Mouse (Mus musculus) midbrain, postnatal 0 days (tissue): ENCODE results near the gene Trmt61a. TPM values are rescaled to one million over a fixed set of nuclear protein-coding genes. Genes with fewer than 3 reads are reported as not detected.

Source experiments
- ATAC-seq: fragments of 200-750 bp; cut with Nextera tagmentation; 2 replicates; pipeline ENCODE4 v1.8.0; 2017; ENCODE audit warnings: moderate number of reproducible peaks, mild to moderate bottlenecking, moderate TSS enrichment, moderate library complexity; ENCODE audit not compliant: low FRiP score
- DNase-seq: peaks from one replicate; pipeline ENCODE4 v3.0.0-alpha.2; 2015; ENCODE audit warnings: low spot score
- H3K27ac ChIP-seq: fragments of 300-500 bp; sonication (generic); 2 replicates; pipeline ENCODE4 v1.5.1; 2014; ENCODE audit warnings: low read depth, mild to moderate bottlenecking, low read length, mixed read lengths
- H3K27me3 ChIP-seq: fragments of 300-500 bp; sonication (generic); 2 replicates; pipeline ENCODE4 v1.6.1; 2014; ENCODE audit warnings: low read length, control low read depth, mixed read lengths; ENCODE audit not compliant: insufficient read depth
- H3K36me3 ChIP-seq: fragments of 300-500 bp; sonication (generic); 2 replicates; pipeline ENCODE4 v1.6.1; 2014; ENCODE audit warnings: low read length, control low read depth, mixed read lengths; ENCODE audit not compliant: insufficient read depth
- H3K4me1 ChIP-seq: fragments of 300-500 bp; sonication (generic); 2 replicates; pipeline ENCODE4 v1.6.1; 2014; ENCODE audit warnings: mild to moderate bottlenecking, control low read depth, antibody characterized with exemption, low read length, mixed read lengths; ENCODE audit not compliant: insufficient read depth
- H3K4me2 ChIP-seq: fragments of 300-500 bp; sonication (generic); 2 replicates; pipeline ENCODE4 v1.6.1; 2014; ENCODE audit warnings: low read depth, mild to moderate bottlenecking, low read length, mixed read lengths; ENCODE audit not compliant: poor library complexity, severe bottlenecking
- H3K4me3 ChIP-seq: fragments of 300-500 bp; sonication (generic); 2 replicates; pipeline ENCODE4 v1.5.1; 2014; ENCODE audit warnings: low read depth, mild to moderate bottlenecking, low read length, moderate library complexity
- H3K9ac ChIP-seq: fragments of 300-500 bp; sonication (generic); replicated peaks from 2 replicates; pipeline ENCODE4 v1.6.1; 2014; ENCODE audit warnings: mild to moderate bottlenecking, low read length, moderate library complexity, mixed read lengths; ENCODE audit not compliant: poor library complexity, severe bottlenecking
- H3K9me3 ChIP-seq: fragments of 300-500 bp; sonication (generic); 2 replicates; pipeline ENCODE4 v1.6.1; 2016; ENCODE audit warnings: low read length, control low read depth
- CTCF ChIP-seq: IDR thresholded peaks from 2 replicates; pipeline ENCODE4 v1.5.1; 2016; ENCODE audit warnings: antibody characterized with exemption, mild to moderate bottlenecking
- WGBS: fragments of 180-500 bp; shearing (Covaris S2); extraction: QIAGEN DNeasy Blood & Tissue Kit; methylation state at CpG from one replicate; pipeline ENCODE4 v1.1.7; 2014; 5-methylcytosine and 5-hydroxymethylcytosine counted together
- polyA plus RNA-seq: library from polyadenylated mRNA; unstranded; fragments of >200 nt; fragmentation: Nextera tagmentation; extraction: Ambion mirVana; gene quantifications from 2 replicates; pipeline ENCODE4 v1.2.1, GENCODE M21; 2015
- total RNA-seq: library from RNA; depleted of rRNA; stranded (reverse); fragments of >200 nt; gene quantifications from 2 replicates; pipeline ENCODE4 v1.2.3, GENCODE M21; 2014

The Trmt61a gene
- total and polyA plus RNA-seq, 2 experiments from 2014 or later: 8.7 to 27.5 TPM

DNA sequence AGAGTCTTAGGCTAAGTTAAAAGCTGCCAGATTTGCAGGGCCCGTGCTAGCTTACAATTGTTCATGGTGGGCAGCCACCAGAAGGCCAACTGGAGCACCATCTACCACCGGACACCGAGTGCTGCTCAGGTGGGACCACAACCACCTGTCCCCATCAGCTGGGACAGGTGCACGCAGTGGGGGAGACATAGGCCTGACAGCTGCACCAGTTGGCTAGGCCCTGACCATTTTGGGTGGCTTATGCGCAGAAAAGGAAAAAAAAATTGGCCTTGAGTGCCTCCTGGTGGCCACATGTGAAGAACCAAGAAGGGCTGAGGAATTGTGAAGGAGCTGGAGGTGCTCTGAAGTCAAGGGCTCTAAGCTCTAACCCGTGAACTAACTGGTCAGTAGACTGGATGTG, 18.3 kb downstream of the Trmt61a start:
- H3K9me3 ChIP-seq: no peaks in the 10 kb centered on the region
- no peak overlapping the region for H3K4me2 ChIP-seq
- peak; percentile 87 for DNase-seq
- no peaks in the 10 kb centered on the region for H3K36me3 ChIP-seq
- peak; percentile 84 for TF ChIP-seq CTCF
- no peak overlapping the region for H3K9ac ChIP-seq
- 20% methylated on average over 6 of the region's 6 CpGs for WGBS
- H3K27me3 ChIP-seq: no peaks in the 10 kb centered on the region
- H3K4me3 ChIP-seq: no peak overlapping the region
- H3K4me1 ChIP-seq: peaks cover 23% of the 10 kb centered on the region
- H3K27ac ChIP-seq: peak overlapping the region; percentile 75; the same call in 1 of the 2 replicates
- no peak for ATAC-seq

DNA sequence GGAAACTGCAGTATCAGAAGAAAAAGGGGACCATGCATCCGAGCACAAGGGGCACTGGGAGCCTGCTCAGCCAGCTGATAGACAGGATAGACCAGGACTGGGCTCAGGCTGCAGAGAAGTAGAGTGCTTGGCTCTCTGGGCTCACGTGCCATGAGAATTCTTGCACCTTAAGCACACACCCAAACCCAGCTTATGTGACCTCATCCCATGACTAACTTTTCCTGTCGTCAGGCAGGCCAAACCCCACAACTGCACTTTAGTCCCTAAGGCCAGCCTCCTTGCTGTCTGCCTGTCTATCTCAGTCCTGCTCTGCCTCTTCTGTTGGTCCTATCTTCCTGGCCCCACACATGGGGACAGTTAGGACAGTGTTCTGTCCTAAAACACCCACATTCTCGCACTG, 19.8 kb downstream of the Trmt61a start:
- Histone ChIP-seq H3K27me3 (no peaks in the 10 kb centered on the region), H3K4me1 (peaks cover 23% of the 10 kb centered on the region), H3K36me3 (no peaks in the 10 kb centered on the region), H3K4me3 (no peak overlapping the region), H3K27ac (no peak overlapping the region), H3K4me2 (no peak overlapping the region), H3K9me3 (no peaks in the 10 kb centered on the region), H3K9ac (no peak overlapping the region)
- no peak for TF ChIP-seq CTCF
- DNase-seq (no peak), ATAC-seq (no peak)
- 65% methylated on average over 4 of the region's 4 CpGs for WGBS

DNA sequence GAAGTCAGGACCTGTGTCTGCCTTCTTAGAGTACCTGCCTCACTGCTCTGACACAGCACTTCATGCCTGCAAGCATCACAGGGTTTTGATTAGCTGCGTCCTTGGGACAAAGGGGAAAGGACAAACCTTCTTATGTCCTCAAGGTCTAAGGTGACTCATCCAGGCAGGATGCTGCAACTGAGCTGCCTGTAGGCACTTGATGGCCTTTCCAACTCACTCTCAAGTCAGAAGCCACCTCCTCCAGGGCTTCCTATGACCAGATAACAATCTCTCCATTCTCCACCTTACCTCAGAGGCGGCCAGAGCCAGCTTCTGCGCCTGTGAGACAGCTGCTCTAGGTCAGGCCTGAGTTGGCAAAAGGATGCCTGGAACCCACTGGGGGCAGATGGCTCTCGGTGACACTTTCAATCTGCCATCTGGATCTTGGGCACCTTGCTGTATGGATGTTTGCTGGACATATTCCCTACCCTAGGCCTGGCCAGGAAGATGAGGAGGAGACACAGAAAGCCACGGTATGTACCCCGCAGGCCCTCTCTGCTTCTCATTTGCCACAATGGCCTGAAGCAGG, 20.5 kb downstream of the Trmt61a start:
- no peak for ATAC-seq

DNA sequence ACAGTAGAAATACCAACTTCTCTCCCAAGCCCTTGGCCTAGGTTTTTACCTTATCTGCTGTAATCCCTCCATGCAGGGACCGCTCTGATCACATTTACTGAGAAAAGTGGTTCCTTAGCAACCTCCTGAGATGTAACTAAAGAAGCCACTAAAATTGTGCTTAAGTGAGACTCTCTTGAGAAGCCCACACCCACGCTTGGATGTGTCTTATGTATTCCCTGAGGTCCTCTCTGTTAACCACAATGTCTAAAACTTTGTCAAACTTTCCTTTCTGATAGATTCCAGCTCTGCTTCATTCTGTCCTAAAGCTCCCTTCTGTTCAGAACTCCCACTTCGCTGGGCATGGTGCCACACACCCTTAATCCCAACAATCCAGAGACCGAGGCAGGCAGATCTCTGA, 21.6 kb downstream of the Trmt61a start:
- ATAC-seq: no peak
- H3K36me3 ChIP-seq: no peaks in the 10 kb centered on the region
- no peak overlapping the region for H3K4me2 ChIP-seq
- no peak for DNase-seq
- 82% methylated on average over 4 of the region's 4 CpGs for WGBS
- H3K27me3 ChIP-seq: no peaks in the 10 kb centered on the region
- no peak overlapping the region for H3K9ac ChIP-seq
- no peaks in the 10 kb centered on the region for H3K9me3 ChIP-seq
- H3K4me1 ChIP-seq: peaks cover 11% of the 10 kb centered on the region
- TF ChIP-seq CTCF: no peak
- no peak overlapping the region for H3K27ac ChIP-seq
- H3K4me3 ChIP-seq: no peak overlapping the region

More for the DNA sequence above, 20.5 kb downstream of the Trmt61a start:
- 0 out of 2 replicates have a peak overlapping the region, but pooled peaks have one; percentile 29 for H3K9ac ChIP-seq
- H3K9me3 ChIP-seq: no peaks in the 10 kb centered on the region
- H3K4me2 ChIP-seq: no peak overlapping the region
- no peak for TF ChIP-seq CTCF
- DNase-seq: peak; percentile 74
- H3K27me3 ChIP-seq: no peaks in the 10 kb centered on the region
- no peaks in the 10 kb centered on the region for H3K36me3 ChIP-seq
- H3K4me3 ChIP-seq: no peak overlapping the region
- 82% methylated on average over 6 of the region's 6 CpGs for WGBS
- H3K4me1 ChIP-seq: peaks cover 22% of the 10 kb centered on the region
- H3K27ac ChIP-seq: no peak overlapping the region

DNA sequence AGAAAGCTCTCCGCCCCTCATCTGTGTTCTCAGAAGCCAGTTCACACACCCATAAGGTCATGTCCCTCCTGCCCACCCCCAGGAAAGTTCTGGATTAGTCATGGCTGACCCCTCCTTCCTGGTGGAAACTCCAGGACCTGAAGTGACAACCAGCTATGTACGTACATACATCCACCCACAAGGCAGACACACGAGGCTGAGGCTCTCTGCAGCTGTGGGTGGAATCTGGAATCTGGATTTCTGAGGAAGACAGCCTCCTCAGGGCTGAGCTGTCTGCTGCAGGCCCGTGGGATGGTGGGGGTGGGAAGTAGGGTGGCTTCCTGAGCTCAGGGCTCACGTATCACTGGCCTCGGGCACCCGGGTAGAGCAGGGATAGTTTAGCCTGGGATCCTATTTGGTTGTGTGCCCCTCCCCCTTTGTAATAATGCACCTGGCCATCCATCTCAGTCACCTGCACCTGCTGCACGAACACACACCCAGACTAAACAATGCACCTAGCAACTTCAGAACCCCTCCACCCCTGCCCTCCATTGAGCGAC, 23.1 kb downstream of the Trmt61a start:
- Histone ChIP-seq H3K4me1 (no peaks in the 10 kb centered on the region), H3K27me3 (no peaks in the 10 kb centered on the region), H3K4me3 (no peak overlapping the region), H3K9ac (no peak overlapping the region), H3K27ac (no peak overlapping the region), H3K9me3 (no peaks in the 10 kb centered on the region), H3K36me3 (no peaks in the 10 kb centered on the region), H3K4me2 (no peak overlapping the region)
- no peak for TF ChIP-seq CTCF
- DNase-seq (no peak), ATAC-seq (no peak)
- WGBS: 74% methylated on average over 9 of the region's 9 CpGs

DNA sequence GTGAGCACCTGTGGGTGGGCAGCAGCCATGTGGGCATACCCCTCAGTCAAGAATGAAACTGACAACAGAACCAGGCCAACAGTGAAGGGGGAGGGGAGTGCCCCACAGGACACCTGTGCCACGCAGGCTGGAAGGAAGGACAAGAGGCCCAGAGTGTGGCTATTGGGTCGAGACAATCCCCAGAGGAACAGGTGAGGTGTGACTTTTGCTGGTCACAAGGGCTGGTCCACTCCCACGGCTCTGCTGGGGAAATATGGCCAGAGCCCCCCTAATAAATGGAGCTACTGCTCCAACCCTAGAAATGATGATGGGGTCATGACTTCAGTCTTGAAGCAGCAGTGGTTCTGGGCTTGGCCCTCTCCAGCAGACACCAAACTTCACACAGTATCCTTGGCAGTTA, 25.4 kb downstream of the Trmt61a start:
- no peak for ATAC-seq
- H3K27ac ChIP-seq: no peak overlapping the region
- peaks cover 9% of the 10 kb centered on the region; the same call in 1 of the 2 replicates for H3K36me3 ChIP-seq
- no peaks in the 10 kb centered on the region for H3K27me3 ChIP-seq
- no peaks in the 10 kb centered on the region for H3K4me1 ChIP-seq
- no peak for TF ChIP-seq CTCF
- no peak overlapping the region for H3K9ac ChIP-seq
- 79% methylated on average over 3 of the region's 3 CpGs for WGBS
- H3K4me2 ChIP-seq: no peak overlapping the region
- H3K4me3 ChIP-seq: no peak overlapping the region
- H3K9me3 ChIP-seq: no peaks in the 10 kb centered on the region
- no peak for DNase-seq
